Mouse (Mus musculus) cerebellum, adult 11 months (tissue): Measurements from ENCODE around the gene Vtcn1.
A peak's percentile ranks its signal among the peaks of the same experiment; 100 is the strongest.

Source experiments
- DNase-seq: peaks from one replicate; pipeline ENCODE4 v3.0.0; 2022

Vtcn1 gene

GRCm38 (mm10) chr3:100857139-100857538, 31.9 kb downstream of the Vtcn1 start:
- no peak for DNase-seq

GRCm38 (mm10) chr3:100858334-100859002, 33.2 kb downstream of the Vtcn1 start:
- no peak for DNase-seq

GRCm38 (mm10) chr3:100861307-100862303, 36.3 kb downstream of the Vtcn1 start:
- DNase-seq = no peak

GRCm38 (mm10) chr3:100866946-100867345, 41.7 kb downstream of the Vtcn1 start:
- no peak for DNase-seq

- DNase-seq = no peak
These were observed 51.8 kb downstream of the Vtcn1 start for GRCm38 (mm10) chr3:100877057-100877456.

- no peak for DNase-seq
These were observed 56.1 kb downstream of the Vtcn1 start for GRCm38 (mm10) chr3:100881403-100881802.

GRCm38 (mm10) chr3:100881843-100882634, 56.8 kb downstream of the Vtcn1 start:
- no peak for DNase-seq

- DNase-seq = no peak
These were observed 64.0 kb downstream of the Vtcn1 start for GRCm38 (mm10) chr3:100889234-100889633.

GRCm38 (mm10) chr3:100890406-100890805, 65.1 kb downstream of the Vtcn1 start:
- no peak for DNase-seq

GRCm38 (mm10) chr3:100892383-100893335, 67.4 kb downstream of the Vtcn1 start:
- DNase-seq = no peak

- no peak for DNase-seq
These were observed 70.2 kb downstream of the Vtcn1 start for GRCm38 (mm10) chr3:100895500-100895899.

- DNase-seq = no peak
These were observed 80.9 kb downstream of the Vtcn1 start for GRCm38 (mm10) chr3:100906128-100906527.

GRCm38 (mm10) chr3:100906916-100907315, 81.7 kb downstream of the Vtcn1 start:
- no peak for DNase-seq

GRCm38 (mm10) chr3:100908594-100908993, 83.3 kb downstream of the Vtcn1 start:
- DNase-seq = no peak

- no peak for DNase-seq
These were observed 85.4 kb downstream of the Vtcn1 start for GRCm38 (mm10) chr3:100910621-100911020.

- DNase-seq = no peak
These were observed 85.8 kb downstream of the Vtcn1 start for GRCm38 (mm10) chr3:100911026-100911425.

- DNase-seq = no peak
These were observed 86.4 kb downstream of the Vtcn1 start for GRCm38 (mm10) chr3:100911498-100912213.

GRCm38 (mm10) chr3:100916844-100917243, 91.6 kb downstream of the Vtcn1 start:
- no peak for DNase-seq

GRCm38 (mm10) chr3:100920611-100921140, 95.4 kb downstream of the Vtcn1 start:
- no peak for DNase-seq

GRCm38 (mm10) chr3:100921825-100922505, 96.7 kb downstream of the Vtcn1 start, which contains the start of gene Trim45:
Gene Trim45, plus strand, starts transcription at chr3:100922202.
- peak; percentile 99 for DNase-seq
